Mouse (Mus musculus): ENCODE results near the gene Pmvk. TPM values are rescaled to one million over a fixed set of nuclear protein-coding genes. Genes with fewer than 3 reads are reported as not detected.

Pmvk gene
- polyA plus RNA-seq, 2 experiments: 47.2 to 52.3 TPM

DNA sequence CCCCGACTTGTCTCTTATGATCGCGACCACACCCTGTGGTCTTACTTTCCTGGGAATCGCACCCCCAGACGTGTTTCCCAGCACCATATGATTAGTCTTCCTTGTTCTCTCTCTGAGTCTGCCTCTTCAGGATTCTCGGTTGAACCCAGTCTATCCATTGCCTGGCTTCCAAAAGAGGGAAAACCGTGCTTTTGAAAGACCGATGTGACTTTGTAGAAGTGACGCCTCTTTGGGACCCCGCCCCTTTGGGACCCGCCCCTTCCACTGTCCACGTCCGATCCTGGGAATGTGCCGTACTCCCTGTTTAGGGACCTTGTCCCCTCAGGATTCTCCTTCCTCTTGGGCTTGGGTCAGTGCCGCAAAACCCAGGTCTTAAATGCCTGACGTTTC is 35.5 kb upstream of the Pmvk start:
- WGBS: under 1% methylated on average over 16 of the region's 16 CpGs
- H3K4me2 ChIP-seq (replicated peaks; ENCODE audit: low read depth, low read length, severe bottlenecking): peak overlapping the region; percentile 66
- H3K9ac ChIP-seq (ENCODE audit: low read depth, low read length, severe bottlenecking): peak overlapping the region; percentile 51
- ATAC-seq (ENCODE audit: low FRiP score, low read depth) (peak; percentile 6; the same call in 1 of the 2 replicates), DNase-seq (ENCODE audit: low spot score) (peak; percentile 75)
- H3K4me1 ChIP-seq (ENCODE audit: control insufficient read depth, insufficient read depth, low read length): peaks cover 31% of the 10 kb centered on the region
- no peaks in the 10 kb centered on the region for H3K27me3 ChIP-seq (ENCODE audit: control insufficient read depth, insufficient read depth, low read length)
- peak overlapping the region; percentile 61 for H3K4me3 ChIP-seq (replicated peaks; ENCODE audit: low read length)
- peaks cover 37% of the 10 kb centered on the region for H3K36me3 ChIP-seq (ENCODE audit: control insufficient read depth, insufficient read depth, low read length)
- peak overlapping the region; percentile 90 for H3K27ac ChIP-seq (replicated peaks; ENCODE audit: low read depth, low read length)
- TF ChIP-seq POLR2A (IDR thresholded peaks at IDR 0.05; ENCODE audit: borderline replicate concordance, extremely low read depth, insufficient read depth, insufficient read length): 0 out of 2 replicates have a peak, but pooled peaks have one; percentile 6
- no peaks in the 10 kb centered on the region for H3K9me3 ChIP-seq (ENCODE audit: control insufficient read depth, low read length)

GRCm38 (mm10) chr3:89419571-89419970 is 34.8 kb upstream of the Pmvk start:
- Histone ChIP-seq H3K27me3 (ENCODE audit: control insufficient read depth, insufficient read depth, low read length) (no peaks in the 10 kb centered on the region), H3K36me3 (ENCODE audit: control insufficient read depth, insufficient read depth, low read length) (peaks cover 37% of the 10 kb centered on the region), H3K27ac (replicated peaks; ENCODE audit: low read depth, low read length) (peak overlapping the region; percentile 90), H3K4me1 (ENCODE audit: control insufficient read depth, insufficient read depth, low read length) (peaks cover 31% of the 10 kb centered on the region), H3K4me2 (replicated peaks; ENCODE audit: low read depth, low read length, severe bottlenecking) (peak overlapping the region; percentile 66), H3K4me3 (replicated peaks; ENCODE audit: low read length) (peak overlapping the region; percentile 61), H3K9ac (ENCODE audit: low read depth, low read length, severe bottlenecking) (peak overlapping the region; percentile 51), H3K9me3 (ENCODE audit: control insufficient read depth, low read length) (no peaks in the 10 kb centered on the region)
- ATAC-seq (ENCODE audit: low FRiP score, low read depth) (no peak), DNase-seq (ENCODE audit: low spot score) (peak; percentile 81)
- WGBS: under 1% methylated on average over 9 of the region's 9 CpGs
- no peak for TF ChIP-seq POLR2A (IDR thresholded peaks at IDR 0.05; ENCODE audit: borderline replicate concordance, extremely low read depth, insufficient read depth, insufficient read length)

DNA sequence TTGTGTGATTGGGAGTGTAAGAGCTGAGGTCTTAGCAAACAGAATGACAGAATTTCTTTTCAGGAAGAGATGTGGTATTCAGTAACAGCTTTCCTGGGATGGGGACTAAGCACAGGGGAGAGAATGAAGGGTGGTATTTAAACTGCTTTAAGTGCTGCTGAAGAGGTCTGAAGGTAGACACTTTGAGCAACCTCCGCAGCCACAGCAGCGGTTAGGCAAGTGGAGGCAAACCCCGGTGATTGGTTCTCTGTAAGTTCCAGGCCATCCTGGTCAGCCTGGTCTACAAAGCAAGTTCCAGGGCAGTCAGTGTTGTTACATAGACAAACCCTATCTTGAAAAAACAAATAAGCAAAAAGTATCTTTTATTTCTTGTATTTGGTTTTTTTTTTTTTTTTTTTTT is 34.4 kb upstream of the Pmvk start:
- 10% methylated on average over 3 of the region's 3 CpGs for WGBS
- no peak for DNase-seq (ENCODE audit: low spot score)

DNA sequence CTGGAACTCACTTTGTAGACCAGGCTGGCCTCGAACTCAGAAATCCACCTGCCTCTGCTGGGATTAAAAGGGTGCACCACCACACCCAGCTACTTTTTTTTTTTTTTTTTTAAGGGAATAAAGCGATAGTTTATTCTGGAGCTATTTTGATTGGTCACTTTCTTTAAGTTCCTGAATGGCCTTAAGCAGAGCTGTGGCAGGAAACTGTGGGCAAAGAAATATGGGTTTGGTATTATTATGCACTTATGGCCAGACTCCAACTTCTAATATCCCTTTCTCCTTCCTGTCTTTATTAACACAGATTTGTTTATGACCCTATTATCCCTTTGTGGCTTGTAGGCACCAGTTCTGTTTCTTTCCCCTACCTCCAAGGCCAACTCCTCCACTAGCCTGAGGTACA is 33.9 kb upstream of the Pmvk start:
- ATAC-seq (ENCODE audit: low FRiP score, low read depth): no peak
- H3K9ac ChIP-seq (ENCODE audit: low read depth, low read length, severe bottlenecking): peak overlapping the region; percentile 32; the same call in 1 of the 2 replicates
- H3K36me3 ChIP-seq (ENCODE audit: control insufficient read depth, insufficient read depth, low read length): peaks cover 37% of the 10 kb centered on the region
- peak overlapping the region; percentile 61 for H3K4me3 ChIP-seq (replicated peaks; ENCODE audit: low read length)
- peaks cover 31% of the 10 kb centered on the region for H3K4me1 ChIP-seq (ENCODE audit: control insufficient read depth, insufficient read depth, low read length)
- TF ChIP-seq POLR2A (IDR thresholded peaks at IDR 0.05; ENCODE audit: borderline replicate concordance, extremely low read depth, insufficient read depth, insufficient read length): no peak
- WGBS: 45% methylated on average over 2 of the region's 2 CpGs
- peak overlapping the region; percentile 66 for H3K4me2 ChIP-seq (replicated peaks; ENCODE audit: low read depth, low read length, severe bottlenecking)
- no peak for DNase-seq (ENCODE audit: low spot score)
- peak overlapping the region; percentile 80 for H3K27ac ChIP-seq (replicated peaks; ENCODE audit: low read depth, low read length)
- H3K27me3 ChIP-seq (ENCODE audit: control insufficient read depth, insufficient read depth, low read length): no peaks in the 10 kb centered on the region
- H3K9me3 ChIP-seq (ENCODE audit: control insufficient read depth, low read length): no peaks in the 10 kb centered on the region

More for the DNA sequence above, 34.4 kb upstream of the Pmvk start:
- ATAC-seq (ENCODE audit: low FRiP score, low read depth): no peak
- Histone ChIP-seq H3K4me2 (replicated peaks; ENCODE audit: low read depth, low read length, severe bottlenecking) (peak overlapping the region; percentile 66), H3K27ac (replicated peaks; ENCODE audit: low read depth, low read length) (peak overlapping the region; percentile 90), H3K4me1 (ENCODE audit: control insufficient read depth, insufficient read depth, low read length) (peaks cover 31% of the 10 kb centered on the region), H3K36me3 (ENCODE audit: control insufficient read depth, insufficient read depth, low read length) (peaks cover 37% of the 10 kb centered on the region), H3K9ac (ENCODE audit: low read depth, low read length, severe bottlenecking) (peak overlapping the region; percentile 51), H3K27me3 (ENCODE audit: control insufficient read depth, insufficient read depth, low read length) (no peaks in the 10 kb centered on the region), H3K9me3 (ENCODE audit: control insufficient read depth, low read length) (no peaks in the 10 kb centered on the region), H3K4me3 (replicated peaks; ENCODE audit: low read length) (peak overlapping the region; percentile 61)
- TF ChIP-seq POLR2A (IDR thresholded peaks at IDR 0.05; ENCODE audit: borderline replicate concordance, extremely low read depth, insufficient read depth, insufficient read length): no peak

GRCm38 (mm10) chr3:89421002-89421774 is 33.2 kb upstream of the Pmvk start:
- peak overlapping the region; percentile 80 for H3K27ac ChIP-seq (replicated peaks; ENCODE audit: low read depth, low read length)
- H3K4me2 ChIP-seq (replicated peaks; ENCODE audit: low read depth, low read length, severe bottlenecking): peak overlapping the region; percentile 66
- no peak for TF ChIP-seq POLR2A (IDR thresholded peaks at IDR 0.05; ENCODE audit: borderline replicate concordance, extremely low read depth, insufficient read depth, insufficient read length)
- DNase-seq (ENCODE audit: low spot score) (peak; percentile 86), ATAC-seq (ENCODE audit: low FRiP score, low read depth) (peak; percentile 32)
- no peaks in the 10 kb centered on the region for H3K9me3 ChIP-seq (ENCODE audit: control insufficient read depth, low read length)
- no peaks in the 10 kb centered on the region for H3K27me3 ChIP-seq (ENCODE audit: control insufficient read depth, insufficient read depth, low read length)
- 2% methylated on average over 11 of the region's 11 CpGs for WGBS
- H3K36me3 ChIP-seq (ENCODE audit: control insufficient read depth, insufficient read depth, low read length): peaks cover 36% of the 10 kb centered on the region
- peak overlapping the region; percentile 65 for H3K9ac ChIP-seq (ENCODE audit: low read depth, low read length, severe bottlenecking)
- peaks cover 31% of the 10 kb centered on the region for H3K4me1 ChIP-seq (ENCODE audit: control insufficient read depth, insufficient read depth, low read length)
- H3K4me3 ChIP-seq (replicated peaks; ENCODE audit: low read length): peak overlapping the region; percentile 61
